Comparison of ENCODE assay signal across 9 mouse cellular contexts in the genomic region with DNA sequence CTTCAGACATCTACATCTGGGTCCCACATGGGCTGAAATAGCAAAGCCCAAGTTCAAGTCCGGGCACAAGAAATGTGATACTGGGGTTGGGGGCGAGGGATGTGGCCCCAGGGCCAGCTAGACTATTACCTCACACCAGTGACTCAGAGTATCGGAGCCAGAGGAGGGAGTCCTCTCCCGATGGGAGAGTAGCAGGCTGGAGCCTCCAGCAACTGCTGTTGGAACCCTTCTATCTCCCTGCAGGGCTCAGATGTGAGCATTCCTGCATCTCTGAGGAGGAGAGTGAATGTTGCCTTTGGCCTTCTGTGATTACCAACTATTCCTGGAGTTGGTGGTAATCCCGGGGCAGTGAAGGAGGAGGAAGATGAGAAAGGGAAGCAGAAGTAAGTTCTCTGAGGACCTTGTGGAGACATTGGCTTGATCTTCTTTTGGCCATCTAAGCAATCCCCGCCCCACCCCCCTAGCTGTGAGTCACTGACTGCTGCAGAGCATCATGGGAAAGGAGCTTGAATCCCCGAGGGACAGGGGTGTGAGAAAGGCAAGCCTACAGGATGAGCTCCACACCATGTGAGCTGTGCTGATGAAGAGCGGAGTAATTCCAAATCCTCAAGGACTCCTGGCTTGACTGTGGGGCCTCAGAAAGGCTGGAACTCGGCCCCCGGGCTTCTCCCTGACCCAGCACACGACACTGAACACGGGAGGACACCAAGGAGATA.
DNase-seq lines count a peak whose midpoint lies in the region; ATAC-seq lines count a peak whose summit lies in the region.
"Had no signal": no experiment of that assay in that cellular context is flagged by ENCODE, and none has a peak within 500 bp of the region (broad histone marks: within the 10 kb centered on the region; RNA-seq: fewer than 3 reads in every experiment).

No protein-coding gene starts in this region.

- no peaks in the 10 kb centered on the region for H3K79me2 ChIP-seq in macrophage (ENCODE audit: inconsistent target)

- DNase-seq in forebrain, embryonic 10.5 days (ENCODE audit: extremely low spot score, low spot score), result no peak
- DNase-seq in adipocyte (ENCODE audit: low spot score), result peak; percentile 93
- DNase-seq in gastrocnemius, postnatal 14 days, result peak; percentile 86
- DNase-seq in kidney, adult 9 months, result peak; percentile 44
- DNase-seq in thymus, postnatal 36 days, result no peak
- DNase-seq in frontal cortex, postnatal 36 days (ENCODE audit: low spot score in 2 of 2), result no peak
- DNase-seq: lung, embryonic 14.5 days had no signal

- H3K27ac ChIP-seq in forebrain, embryonic 10.5 days, result peak overlapping the region; percentile 78; the same call in 1 of the 2 replicates
- H3K27ac ChIP-seq in forebrain, embryonic 12.5 days, result no peak overlapping the region
- peak overlapping the region; percentile 77 for H3K27ac ChIP-seq in macrophage

- WGBS in forebrain, embryonic 10.5 days, result 81% methylated on average over 12 of the region's 12 CpGs
- 78% methylated on average over 12 of the region's 12 CpGs for WGBS in forebrain, embryonic 12.5 days
- 57% methylated on average over 12 of the region's 12 CpGs for WGBS in macrophage (ENCODE audit: missing documents)

- no peak overlapping the region for H3K4me3 ChIP-seq in forebrain, embryonic 10.5 days
- no peak overlapping the region for H3K4me3 ChIP-seq in forebrain, embryonic 12.5 days (replicated peaks)
- H3K4me3 ChIP-seq in macrophage (ENCODE audit: inconsistent target), result peak overlapping the region; percentile 13

- ATAC-seq in forebrain, embryonic 12.5 days (ENCODE audit: low FRiP score), result no peak

- no peak overlapping the region for H3K9ac ChIP-seq in forebrain, embryonic 12.5 days
- H3K9ac ChIP-seq: lung, embryonic 14.5 days had no signal

- H3K4me2 ChIP-seq in forebrain, embryonic 12.5 days, result no peak overlapping the region
- H3K4me2 ChIP-seq: lung, embryonic 14.5 days had no signal

- no peaks in the 10 kb centered on the region for H3K9me3 ChIP-seq in forebrain, embryonic 10.5 days
- no peaks in the 10 kb centered on the region for H3K9me3 ChIP-seq in forebrain, embryonic 12.5 days

- no peaks in the 10 kb centered on the region for H3K36me3 ChIP-seq in forebrain, embryonic 10.5 days (replicated peaks)
- H3K36me3 ChIP-seq in forebrain, embryonic 12.5 days (replicated peaks), result no peaks in the 10 kb centered on the region
- H3K36me3 ChIP-seq in macrophage (ENCODE audit: inconsistent target), result no peaks in the 10 kb centered on the region

- intact Hi-C loops in gastrocnemius, postnatal 14 days (cut with DNase I; ENCODE audit: low total_unique reads), result no loop called here

- 0 out of 2 replicates have a peak, but pooled peaks cover 3% of the 10 kb centered on the region for H3K27me3 ChIP-seq in forebrain, embryonic 10.5 days (ENCODE audit: poor library complexity, severe bottlenecking)
- no peaks in the 10 kb centered on the region for H3K27me3 ChIP-seq in forebrain, embryonic 12.5 days

- peaks cover 34% of the 10 kb centered on the region for H3K4me1 ChIP-seq in forebrain, embryonic 10.5 days
- 0 out of 2 replicates have a peak, but pooled peaks cover 8% of the 10 kb centered on the region for H3K4me1 ChIP-seq in forebrain, embryonic 12.5 days

Comparison
In these comparisons a context has a peak if more than half of its experiments do, and no peak if none do; other contexts are left out.
1. DNase-seq: peak in adipocyte (single experiment), gastrocnemius, postnatal 14 days (single experiment) and kidney, adult 9 months (single experiment); none in forebrain, embryonic 10.5 days (single experiment), thymus, postnatal 36 days (0 of 2) and frontal cortex, postnatal 36 days (0 of 2).